15 mouse cellular contexts compared by ENCODE assay signal in genomic region chr2:172406173-172406572, GRCm38 (mm10). TPM values are rescaled to one million over a fixed set of nuclear protein-coding genes. Genes with fewer than 3 reads are reported as not detected.
"Had no signal": no experiment of that assay in that cellular context is flagged by ENCODE, and none has a peak within 500 bp of the region (broad histone marks: within the 10 kb centered on the region; RNA-seq: fewer than 3 reads in every experiment).

No protein-coding gene starts in this region.

- H3K9me3 ChIP-seq: intestine, embryonic 15.5 days; limb, embryonic 12.5 days; liver, embryonic 15.5 days; midbrain, embryonic 13.5 days had no signal

- H3K9ac ChIP-seq: intestine, embryonic 15.5 days; limb, embryonic 12.5 days; liver, embryonic 15.5 days; midbrain, embryonic 13.5 days had no signal

- H3K4me2 ChIP-seq: intestine, embryonic 15.5 days; limb, embryonic 12.5 days; liver, embryonic 15.5 days; midbrain, embryonic 13.5 days had no signal

- DNase-seq: kidney, adult 18-20 months; kidney, postnatal 36 days; right cerebral cortex, postnatal 14 days; thymus, postnatal 36 days had no signal

- H3K4me3 ChIP-seq: intestine, embryonic 15.5 days; left cerebral cortex, adult 2 months; limb, embryonic 12.5 days; liver, embryonic 15.5 days; midbrain, embryonic 13.5 days had no signal

- ATAC-seq: intestine, embryonic 15.5 days; midbrain, embryonic 13.5 days had no signal

- H3K27me3 ChIP-seq: intestine, embryonic 15.5 days; liver, embryonic 15.5 days; midbrain, embryonic 13.5 days had no signal

- H3K27ac ChIP-seq: intestine, embryonic 15.5 days; kidney, postnatal 0 days; left cerebral cortex, adult 2 months; limb, embryonic 12.5 days; liver, embryonic 15.5 days; midbrain, embryonic 13.5 days had no signal

- H3K4me1 ChIP-seq: intestine, embryonic 15.5 days; limb, embryonic 12.5 days; liver, embryonic 15.5 days; midbrain, embryonic 13.5 days had no signal

- H3K36me3 ChIP-seq: intestine, embryonic 15.5 days; limb, embryonic 12.5 days; liver, embryonic 15.5 days; midbrain, embryonic 13.5 days had no signal

RNA-seq across cellular contexts. Expression of gene Cass4, which starts 12.6 kb away (rescaled TPM):
- total RNA-seq: liver, adult 2 months had no signal
- polyA plus RNA-seq: liver, adult 2 months had no signal

RNA-seq across cellular contexts. Expression of gene Gcnt7, which starts 52.2 kb away (rescaled TPM):
- total RNA-seq: layer of hippocampus, adult 8-10 months; layer of hippocampus, postnatal 14 days; left cerebral cortex, adult 2 months; left cerebral cortex, postnatal 14 days; liver, adult 2 months; midbrain, postnatal 0 days had no signal
- polyA plus RNA-seq: liver, adult 2 months had no signal
